Mouse (Mus musculus) intestine, postnatal 0 days (tissue): ENCODE results near the gene Psmf1. TPM values are rescaled to one million over a fixed set of nuclear protein-coding genes. Genes with fewer than 3 reads are reported as not detected.

ENCODE experiments used
- ATAC-seq: fragments of 200-750 bp; cut with Nextera tagmentation; 2 replicates; pipeline ENCODE4 v1.8.0; 2017; ENCODE audit warnings: mild to moderate bottlenecking, moderate TSS enrichment, moderate library complexity
- H3K27ac ChIP-seq: fragments of 300-500 bp; sonication (generic); 2 replicates; pipeline ENCODE4 v1.5.1; 2014; ENCODE audit warnings: mild to moderate bottlenecking, low read depth, low read length, moderate library complexity
- H3K27me3 ChIP-seq: fragments of 300-500 bp; sonication (generic); replicated peaks from 2 replicates; pipeline ENCODE4 v1.6.1; 2014; ENCODE audit warnings: low read length, mixed read lengths; ENCODE audit not compliant: control insufficient read depth, insufficient read depth
- H3K36me3 ChIP-seq: fragments of 300-500 bp; sonication (generic); 2 replicates; pipeline ENCODE4 v1.6.1; 2014; ENCODE audit warnings: mild to moderate bottlenecking, moderate library complexity; ENCODE audit not compliant: control insufficient read depth, insufficient read depth
- H3K4me1 ChIP-seq: fragments of 300-500 bp; sonication (generic); replicated peaks from 2 replicates; pipeline ENCODE4 v1.6.1; 2014; ENCODE audit warnings: antibody characterized with exemption, low read length, mixed read lengths; ENCODE audit not compliant: control insufficient read depth, insufficient read depth
- H3K4me2 ChIP-seq: fragments of 300-500 bp; sonication (generic); replicated peaks from 2 replicates; pipeline ENCODE4 v1.6.1; 2014; ENCODE audit warnings: low read depth, mild to moderate bottlenecking, moderate library complexity
- H3K4me3 ChIP-seq: fragments of 300-500 bp; sonication (generic); 2 replicates; pipeline ENCODE4 v1.5.1; 2014; ENCODE audit warnings: low read depth, low read length
- H3K9ac ChIP-seq: fragments of 300-500 bp; sonication (generic); 2 replicates; pipeline ENCODE4 v1.6.1; 2014; ENCODE audit warnings: mild to moderate bottlenecking, low read depth, low read length
- H3K9me3 ChIP-seq: fragments of 300-500 bp; sonication (generic); 2 replicates; pipeline ENCODE4 v1.6.1; 2016; ENCODE audit warnings: mixed run types; ENCODE audit not compliant: control insufficient read depth
- CTCF ChIP-seq: sonication (generic); IDR thresholded peaks from 2 replicates; pipeline ENCODE4 v1.5.1; 2016; ENCODE audit warnings: low read depth, mild to moderate bottlenecking, control low read depth, antibody characterized with exemption, moderate library complexity
- WGBS: fragments of 180-500 bp; shearing (Covaris S2); extraction: QIAGEN DNeasy Blood & Tissue Kit; methylation state at CpG from one replicate; pipeline ENCODE4 v1.1.7; 2014; 5-methylcytosine and 5-hydroxymethylcytosine counted together
- polyA plus RNA-seq: library from polyadenylated mRNA; unstranded; fragments of >200 nt; fragmentation: Nextera tagmentation; extraction: Ambion mirVana; gene quantifications from 2 replicates; pipeline ENCODE4 v1.2.1, GENCODE M21; 2015

Gene Psmf1
- polyA plus RNA-seq, 1 experiment from 2014 or later = 36.0 TPM

DNA sequence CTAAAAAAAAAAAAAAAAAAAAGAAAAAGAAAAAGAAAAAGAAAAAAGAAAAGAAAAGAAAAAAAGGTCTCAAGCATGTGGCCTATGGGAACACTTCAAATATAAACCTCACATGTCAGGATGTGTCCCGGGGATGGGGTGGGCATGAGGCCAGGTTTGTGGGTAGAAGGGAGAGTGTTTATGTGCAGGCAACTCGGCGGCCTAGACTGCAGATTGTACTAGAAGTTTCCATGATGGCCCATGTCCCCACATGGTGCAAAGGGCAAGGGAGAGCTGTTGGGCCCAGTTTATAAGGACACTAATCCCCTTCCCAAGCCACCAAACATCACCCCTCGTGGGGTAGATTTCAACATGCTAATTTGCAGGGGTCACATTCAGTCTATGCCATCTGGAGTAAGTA is 28.2 kb upstream of the Psmf1 start:
- no peak for TF ChIP-seq CTCF

DNA sequence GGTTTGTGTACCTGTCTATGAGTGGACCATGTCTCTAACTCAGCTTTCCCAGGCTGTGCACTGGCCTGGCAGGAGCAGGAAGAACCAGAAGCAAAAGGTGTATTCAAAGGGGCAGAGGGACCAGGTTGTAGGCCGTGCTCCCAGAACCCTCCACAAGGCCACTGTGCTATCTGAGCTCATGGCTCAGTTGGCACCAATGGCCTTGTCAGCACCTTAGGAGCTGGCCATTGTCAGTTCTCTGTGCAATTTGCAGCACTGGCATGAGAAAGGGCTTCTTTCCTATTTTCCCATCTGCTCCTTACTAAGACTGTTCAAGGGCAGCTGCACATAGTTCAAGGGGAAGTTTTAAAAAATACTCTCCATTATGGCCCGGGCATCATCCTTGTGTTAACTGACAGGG is 20.6 kb upstream of the Psmf1 start:
- no peak overlapping the region for H3K27ac ChIP-seq
- H3K9me3 ChIP-seq = no peaks in the 10 kb centered on the region
- no peak overlapping the region for H3K4me2 ChIP-seq
- no peak overlapping the region for H3K4me3 ChIP-seq
- H3K9ac ChIP-seq = no peak overlapping the region
- H3K36me3 ChIP-seq = no peaks in the 10 kb centered on the region
- H3K4me1 ChIP-seq = no peaks in the 10 kb centered on the region
- no peaks in the 10 kb centered on the region for H3K27me3 ChIP-seq
- WGBS = 88% methylated on average over 2 of the region's 2 CpGs
- ATAC-seq = no peak
- TF ChIP-seq CTCF = no peak

More for the DNA sequence above, 28.2 kb upstream of the Psmf1 start:
- WGBS = 76% methylated on average over 4 of the region's 4 CpGs
- H3K4me2 ChIP-seq = no peak overlapping the region
- no peak overlapping the region for H3K9ac ChIP-seq
- H3K4me1 ChIP-seq = no peaks in the 10 kb centered on the region
- no peak overlapping the region for H3K4me3 ChIP-seq
- no peak for ATAC-seq
- H3K36me3 ChIP-seq = no peaks in the 10 kb centered on the region
- H3K27ac ChIP-seq = no peak overlapping the region
- H3K9me3 ChIP-seq = no peaks in the 10 kb centered on the region
- no peaks in the 10 kb centered on the region for H3K27me3 ChIP-seq

DNA sequence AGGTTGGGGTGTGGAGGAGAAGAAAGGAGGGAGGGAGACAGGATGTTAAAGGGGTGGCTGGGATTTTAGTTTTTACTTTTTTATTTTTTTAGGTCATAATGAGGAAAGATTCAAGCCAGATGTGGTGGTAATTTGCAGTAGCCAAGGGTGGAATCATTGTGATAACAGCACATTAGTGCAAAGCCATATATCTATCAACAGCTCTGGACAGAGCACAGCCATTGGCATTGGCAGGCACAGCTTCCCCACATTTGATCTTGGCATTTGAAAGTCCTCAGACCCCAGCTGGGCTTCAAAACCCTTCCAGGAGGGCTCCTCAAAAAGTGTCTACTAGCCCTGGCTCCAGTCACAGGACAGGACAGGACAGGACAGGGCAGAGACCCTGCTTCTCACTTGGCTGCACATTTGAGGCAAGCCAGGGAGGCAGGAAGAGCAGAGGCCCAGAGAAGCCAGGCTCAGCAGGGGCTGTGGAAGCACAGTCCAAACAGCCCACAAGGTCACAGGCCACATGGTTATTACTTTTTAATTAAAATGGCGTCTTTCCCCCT is 14.9 kb upstream of the Psmf1 start:
- no peak overlapping the region for H3K4me3 ChIP-seq
- no peak overlapping the region for H3K27ac ChIP-seq
- no peaks in the 10 kb centered on the region for H3K4me1 ChIP-seq
- H3K9ac ChIP-seq = no peak overlapping the region
- TF ChIP-seq CTCF = no peak
- H3K4me2 ChIP-seq = no peak overlapping the region
- ATAC-seq = no peak
- whole genome bisulfite sequencing = 36% methylated on average over 1 of the region's 1 CpGs
- H3K9me3 ChIP-seq = no peaks in the 10 kb centered on the region
- 0 out of 2 replicates have a peak, but pooled peaks cover 2% of the 10 kb centered on the region for H3K27me3 ChIP-seq
- H3K36me3 ChIP-seq = no peaks in the 10 kb centered on the region

DNA sequence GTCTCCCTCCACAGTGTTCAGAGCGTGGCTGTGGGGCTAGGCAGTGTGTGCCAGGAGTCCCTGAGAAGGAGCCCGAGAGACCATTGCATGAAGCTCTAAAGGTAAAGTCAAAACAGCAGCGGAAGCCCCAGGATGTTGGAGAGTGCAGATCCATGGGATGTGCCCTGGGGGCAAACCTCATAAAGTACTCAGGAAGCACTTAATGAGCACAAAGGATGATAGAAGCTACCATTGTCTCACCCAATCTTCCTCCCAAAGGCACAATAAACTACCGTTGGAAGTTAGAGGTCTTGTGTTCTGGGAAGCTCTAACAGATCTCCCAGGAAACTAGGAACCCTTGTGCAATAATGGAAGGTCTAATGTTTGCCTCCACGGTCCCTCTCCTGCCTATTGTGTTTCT is 13.5 kb upstream of the Psmf1 start:
- no peak for TF ChIP-seq CTCF

DNA sequence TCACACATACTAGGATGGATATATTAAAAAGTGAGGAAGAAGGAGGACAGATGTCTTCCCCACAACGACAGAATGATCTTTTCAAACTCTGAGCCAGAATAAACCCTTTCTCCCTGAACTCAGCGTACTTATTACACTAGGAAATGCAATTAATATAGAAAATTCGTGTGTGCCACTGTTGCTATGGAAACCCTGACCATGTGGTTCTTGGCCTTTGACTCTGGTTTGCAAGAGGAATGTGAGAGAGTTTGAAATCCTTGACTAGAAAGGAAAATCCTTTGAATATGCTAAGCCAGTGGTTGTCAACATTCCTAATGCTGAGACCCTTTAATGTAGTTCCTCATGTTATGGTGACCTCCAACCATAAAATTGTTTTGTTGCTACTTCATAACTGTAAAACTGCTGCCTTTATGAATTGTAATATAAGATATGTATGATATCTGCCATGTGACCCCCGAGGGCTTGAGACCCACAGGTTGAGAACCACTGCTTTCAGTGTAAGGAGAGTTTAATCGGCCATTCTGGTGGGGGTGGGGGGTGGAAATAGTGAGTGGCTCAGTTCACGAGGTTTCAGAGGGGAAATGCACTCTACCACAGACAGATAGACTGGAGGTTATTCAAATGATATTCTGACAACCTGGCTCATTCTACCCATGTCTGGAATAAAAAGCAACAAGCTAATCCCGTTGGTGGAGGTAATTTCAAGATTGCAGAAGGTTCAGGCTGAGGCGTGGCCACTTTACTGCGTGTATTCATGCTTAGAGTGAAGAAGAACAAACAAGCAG is 12.5 kb upstream of the Psmf1 start:
- H3K27ac ChIP-seq = no peak overlapping the region
- H3K9me3 ChIP-seq = no peaks in the 10 kb centered on the region
- H3K36me3 ChIP-seq = no peaks in the 10 kb centered on the region
- no peak overlapping the region for H3K9ac ChIP-seq
- WGBS = 49% methylated on average over 9 of the region's 9 CpGs
- 0 out of 2 replicates have a peak, but pooled peaks cover 2% of the 10 kb centered on the region for H3K27me3 ChIP-seq
- H3K4me1 ChIP-seq = no peaks in the 10 kb centered on the region
- no peak for TF ChIP-seq CTCF
- ATAC-seq = no peak
- H3K4me3 ChIP-seq = no peak overlapping the region
- H3K4me2 ChIP-seq = no peak overlapping the region

More for the DNA sequence above, 13.5 kb upstream of the Psmf1 start:
- 74% methylated on average over 5 of the region's 5 CpGs for WGBS
- no peak overlapping the region for H3K27ac ChIP-seq
- no peak overlapping the region for H3K4me3 ChIP-seq
- H3K9me3 ChIP-seq = no peaks in the 10 kb centered on the region
- H3K9ac ChIP-seq = no peak overlapping the region
- no peak for ATAC-seq
- no peaks in the 10 kb centered on the region for H3K36me3 ChIP-seq
- H3K4me2 ChIP-seq = no peak overlapping the region
- 0 out of 2 replicates have a peak, but pooled peaks cover 2% of the 10 kb centered on the region for H3K27me3 ChIP-seq
- no peaks in the 10 kb centered on the region for H3K4me1 ChIP-seq

DNA sequence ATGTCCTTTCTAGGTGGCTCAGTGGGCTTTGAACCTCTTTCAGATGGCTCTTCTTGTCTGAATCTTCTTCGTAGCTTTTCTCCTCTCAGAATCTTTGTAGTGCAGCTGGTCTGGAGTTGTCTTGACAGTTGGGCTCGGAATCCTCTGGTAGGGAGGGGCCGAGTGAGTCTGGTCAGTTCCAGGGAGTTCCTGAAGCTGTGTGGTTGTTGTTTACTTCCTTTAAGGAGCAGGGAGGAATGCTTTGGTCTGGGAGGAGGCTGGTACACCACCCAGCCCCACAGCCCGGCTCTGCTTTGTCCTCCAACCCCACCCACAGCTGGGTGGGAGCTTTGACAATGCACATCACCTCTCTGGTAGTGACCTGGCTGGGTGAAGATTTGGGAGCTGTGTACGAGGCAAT is 7.3 kb upstream of the Psmf1 start:
- 66% methylated on average over 5 of the region's 5 CpGs for WGBS
- Histone ChIP-seq H3K36me3 (no peaks in the 10 kb centered on the region), H3K9me3 (no peaks in the 10 kb centered on the region), H3K9ac (no peak overlapping the region), H3K4me3 (no peak overlapping the region), H3K27ac (no peak overlapping the region), H3K4me2 (no peak overlapping the region), H3K4me1 (no peaks in the 10 kb centered on the region), H3K27me3 (no peaks in the 10 kb centered on the region)
- TF ChIP-seq CTCF = no peak
- ATAC-seq = no peak
